Mouse (Mus musculus) gastrocnemius, postnatal 10 days (tissue): ENCODE measurements around the gene Fam98b. TPM values are rescaled to one million over a fixed set of nuclear protein-coding genes. Genes with fewer than 3 reads are reported as not detected.

Experiments used
- DNase-seq: peaks from one replicate; pipeline ENCODE4 v3.0.0; 2021; ENCODE audit warnings: mixed read lengths
- long read RNA-seq, 2 experiments: library from polyadenylated mRNA; stranded (forward); transcript quantifications; one replicate each; pipeline ENCODE4 v2.0.0; 2021
- total RNA-seq, 2 experiments: library from RNA; stranded (reverse); gene quantifications; 2 replicates each; pipeline ENCODE4 v1.2.3; 2021

Fam98b gene
- 10 to 100 TPM; 22.2 to 23.8 TPM for total RNA-seq
- long read RNA-seq, experiment 1, partial matches to known transcripts = 1 of 1 reads
- long read RNA-seq, experiment 1, other reads (novel, unspliced or antisense) = 0 of 1 reads
- long read RNA-seq, experiment 2, partial matches to known transcripts = 1 of 1 reads
- long read RNA-seq, experiment 2, other reads (novel, unspliced or antisense) = 0 of 1 reads

DNA sequence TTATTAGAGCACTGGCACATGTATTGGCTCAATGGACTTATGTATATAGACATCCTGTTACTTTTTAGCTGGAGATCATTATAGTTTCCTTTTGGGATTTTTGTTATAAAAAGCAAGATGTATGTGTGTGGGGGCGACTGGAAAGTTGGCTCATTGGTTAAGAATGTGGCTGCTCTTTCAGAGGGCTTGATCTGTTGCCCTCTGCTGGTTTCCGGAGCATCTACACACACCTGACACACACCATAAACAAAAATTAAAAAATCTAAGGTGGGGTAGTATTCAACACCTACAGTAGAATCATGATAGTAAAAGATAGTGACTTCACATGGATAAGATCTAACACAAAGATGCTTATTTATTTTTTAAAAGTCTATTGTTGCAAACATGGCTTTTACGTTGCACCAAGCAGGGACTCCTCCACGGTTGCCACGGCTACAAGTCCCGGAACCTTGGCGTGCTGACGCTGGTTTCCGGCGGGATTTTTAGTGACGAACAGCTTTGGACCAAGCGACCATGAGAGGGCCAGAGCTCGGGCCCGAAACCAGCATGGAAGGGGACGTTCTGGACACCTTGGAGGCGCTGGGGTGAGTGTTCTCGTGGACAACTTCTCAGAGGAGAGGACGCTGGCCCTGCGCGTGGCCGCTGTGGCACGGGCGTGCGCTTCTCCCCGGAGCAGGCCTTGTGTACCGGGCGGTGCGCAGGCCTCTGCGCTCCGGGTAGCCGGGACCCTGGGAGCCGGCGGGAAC is at the start of gene Fam98b:
TSS of gene Fam98b (plus strand) at position 485 of the 746 bp plus-strand sequence.
- peak; percentile 86 for DNase-seq

DNA sequence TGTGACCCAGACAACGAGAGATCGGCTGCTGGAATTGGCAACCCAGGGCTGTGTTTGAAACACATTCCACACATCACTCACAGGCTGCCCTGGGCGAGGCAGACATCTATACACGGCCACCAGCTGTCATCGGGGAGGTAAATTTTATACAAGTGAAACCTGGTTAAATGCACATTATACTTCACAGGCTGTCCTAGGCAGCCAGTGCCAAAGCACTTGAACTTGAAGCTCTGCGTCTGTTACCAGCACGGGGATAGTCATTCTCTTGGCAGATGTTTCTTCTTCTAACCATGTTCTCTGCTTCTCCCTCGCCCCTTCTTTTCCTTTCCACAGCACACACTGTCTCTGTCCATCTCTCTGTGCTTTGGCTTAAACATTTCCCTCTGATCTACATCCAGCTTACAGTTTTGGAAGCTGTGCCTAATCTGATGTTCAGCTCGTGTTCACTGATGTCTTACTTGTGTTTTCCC is 48.6 kb upstream of the Fam98b start:
- no peak for DNase-seq

DNA sequence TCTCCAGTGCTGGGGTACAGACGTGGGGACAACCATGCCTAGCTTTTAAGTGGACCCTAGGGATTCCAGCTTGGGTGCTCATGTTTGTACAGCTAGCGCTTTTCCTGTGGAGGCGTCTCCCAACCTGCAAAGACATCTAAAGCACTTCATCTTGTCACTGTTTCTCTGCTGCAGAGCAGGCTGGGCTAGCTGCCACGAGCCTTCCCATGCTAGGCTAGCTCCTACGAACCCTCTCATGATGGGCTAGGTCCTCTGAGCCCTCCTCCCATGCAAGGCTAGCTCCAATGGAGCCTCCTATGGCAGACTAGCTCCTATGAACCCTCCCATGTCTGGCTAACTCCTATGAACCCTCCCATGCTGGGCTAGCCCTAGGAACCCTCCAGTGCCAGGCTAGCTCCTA is 46.2 kb upstream of the Fam98b start:
- no peak for DNase-seq

DNA sequence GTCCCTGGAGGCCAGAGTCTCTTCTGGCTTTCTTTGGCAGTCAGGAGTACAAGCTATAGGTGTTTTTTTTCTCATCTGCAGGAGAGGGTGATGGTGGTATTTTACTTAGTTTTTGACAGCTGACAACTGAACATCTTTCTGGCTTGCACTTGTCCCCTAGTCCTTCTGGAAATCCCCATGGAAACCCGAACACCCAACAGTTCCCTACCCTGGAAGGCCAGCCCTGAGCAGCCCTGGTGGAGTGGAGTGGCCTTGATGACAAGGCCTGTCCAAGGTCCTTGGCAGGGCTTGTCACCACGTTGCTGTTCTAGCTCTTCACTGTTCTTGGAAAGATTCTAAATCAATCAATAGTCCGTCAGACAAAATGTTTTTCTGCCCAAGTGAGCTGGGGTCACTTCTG is 45.0 kb upstream of the Fam98b start:
- DNase-seq = no peak

DNA sequence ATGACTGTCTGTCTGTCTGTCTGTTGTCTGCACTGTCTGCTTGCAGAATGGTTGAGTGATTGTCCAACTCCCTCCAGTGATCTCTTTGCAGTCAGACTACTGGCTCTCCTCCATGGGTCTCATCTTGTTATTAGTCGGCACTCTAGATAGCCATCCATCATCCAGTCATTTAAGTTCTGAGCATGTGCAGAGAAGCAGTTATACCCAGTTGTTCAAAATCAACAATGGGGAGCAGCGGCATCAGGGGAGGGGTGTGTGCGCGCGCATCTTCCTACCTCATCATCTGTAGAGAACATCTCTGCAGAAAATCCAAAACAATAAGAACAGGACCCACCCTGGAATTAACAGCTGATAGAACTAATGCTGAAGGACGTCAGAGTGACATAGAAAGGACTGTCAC is 44.5 kb upstream of the Fam98b start:
- no peak for DNase-seq

DNA sequence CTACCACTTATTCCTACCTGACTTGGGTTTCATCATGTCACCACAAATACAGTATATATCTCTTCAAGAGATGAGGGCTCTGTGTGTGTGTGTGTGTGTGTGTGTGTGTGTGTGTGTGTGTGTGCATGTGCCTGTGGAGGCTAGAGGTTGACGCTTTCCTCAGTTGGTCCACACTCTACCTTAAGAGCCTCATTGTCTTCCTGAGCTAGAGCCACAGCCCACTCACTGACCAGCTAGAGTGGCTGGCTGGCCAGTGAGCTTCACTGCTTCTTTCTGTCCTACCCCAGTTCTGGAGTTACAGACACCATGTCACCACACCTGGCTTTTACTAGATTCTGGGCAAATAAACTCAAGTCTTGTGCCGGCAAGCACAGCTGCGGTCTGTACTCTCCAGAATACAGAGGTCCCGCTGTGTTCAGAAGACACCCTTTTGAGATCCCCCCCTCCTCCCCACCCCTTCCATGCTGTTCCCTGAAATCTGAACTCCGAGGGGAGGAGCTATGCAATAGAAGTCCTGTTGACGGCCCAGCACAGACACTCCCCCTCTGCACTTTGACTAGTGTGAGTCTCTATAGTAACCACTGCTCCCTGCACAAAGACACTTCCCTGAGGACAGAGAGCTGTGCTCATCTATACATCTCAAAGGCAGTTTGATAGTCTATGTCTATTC is 39.0 kb upstream of the Fam98b start:
- no peak for DNase-seq

DNA sequence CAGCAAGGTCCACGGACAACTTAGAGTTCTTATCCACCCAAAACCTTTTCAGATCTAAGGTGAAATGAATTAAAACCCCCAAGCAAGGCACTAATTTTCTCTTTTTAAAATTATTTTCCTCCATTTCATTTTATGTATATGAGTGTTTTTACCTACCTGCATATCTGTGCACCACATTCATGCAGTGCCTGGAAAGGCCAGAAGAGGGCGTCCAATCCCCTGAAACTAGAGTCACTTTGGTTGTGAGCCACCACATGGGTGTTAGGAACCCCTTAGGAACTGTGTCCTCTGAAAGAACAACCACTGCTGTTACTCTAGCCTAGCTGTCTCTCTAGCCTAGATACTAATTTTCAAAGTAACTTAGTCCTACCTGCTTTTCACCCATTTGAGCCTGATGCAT is 33.4 kb upstream of the Fam98b start:
- no peak for DNase-seq

DNA sequence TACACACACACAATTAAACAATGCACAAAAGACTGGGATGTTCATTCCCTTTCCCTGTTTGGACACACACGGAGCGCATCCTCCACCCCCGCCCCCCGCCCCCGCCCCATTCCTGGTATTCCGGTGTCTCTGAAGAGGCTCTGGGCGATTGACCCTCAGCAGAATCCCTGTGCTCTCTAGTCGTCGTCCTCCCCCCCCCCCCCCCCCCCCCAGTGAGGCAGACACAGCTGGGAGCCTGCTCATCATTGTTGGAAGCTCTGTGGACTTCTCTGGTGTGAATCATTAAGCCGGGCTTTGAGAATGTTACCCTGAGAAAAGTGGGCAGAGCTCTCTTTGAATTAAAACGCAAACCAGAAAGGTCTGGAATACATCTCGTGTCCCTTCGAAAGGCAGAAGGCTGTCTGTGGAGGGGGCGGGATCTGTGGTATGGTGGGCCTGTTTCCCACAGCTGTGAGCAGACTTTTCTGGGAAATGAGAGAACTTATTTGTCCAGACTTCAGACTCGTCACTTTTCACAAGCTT is 31.8 kb upstream of the Fam98b start:
- no peak for DNase-seq

DNA sequence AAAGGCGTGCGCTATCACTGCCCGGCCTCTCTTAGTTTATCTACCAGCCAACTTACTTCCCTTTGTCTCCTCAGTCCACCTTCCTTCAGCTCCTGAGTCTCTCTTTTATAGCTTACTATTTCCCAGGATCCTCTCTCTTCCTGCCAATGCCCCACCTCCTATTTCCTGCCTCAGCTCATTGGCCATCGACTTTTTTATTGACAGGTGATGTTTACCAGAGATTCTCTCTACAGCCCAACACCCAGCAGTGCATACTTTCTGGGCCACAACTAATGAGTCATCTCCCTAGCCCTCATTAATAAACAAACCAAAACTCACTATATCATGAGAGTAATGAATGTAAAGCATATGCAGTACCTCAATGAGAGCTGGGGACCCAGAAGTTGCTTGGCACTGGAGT is 30.0 kb upstream of the Fam98b start:
- DNase-seq = no peak

DNA sequence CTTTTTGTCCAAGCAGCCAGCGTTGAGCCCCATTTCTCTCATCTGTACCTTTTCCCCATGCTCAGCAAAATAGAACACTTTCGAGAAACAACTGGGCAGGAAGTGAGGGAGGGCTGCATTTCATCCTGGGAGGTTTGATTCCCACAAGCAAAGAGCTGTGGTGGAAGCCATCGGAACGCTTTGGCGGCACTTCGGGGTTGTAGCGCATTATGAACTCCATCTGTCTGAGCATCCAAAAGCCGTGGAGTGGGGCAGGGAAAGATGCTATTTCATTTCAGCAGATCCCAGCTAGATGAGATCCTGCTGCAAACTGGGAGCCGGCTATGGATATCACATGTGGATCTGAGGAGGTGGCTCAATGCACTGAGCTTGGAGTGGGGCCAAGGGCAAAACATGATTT is 26.9 kb upstream of the Fam98b start:
- DNase-seq = no peak

DNA sequence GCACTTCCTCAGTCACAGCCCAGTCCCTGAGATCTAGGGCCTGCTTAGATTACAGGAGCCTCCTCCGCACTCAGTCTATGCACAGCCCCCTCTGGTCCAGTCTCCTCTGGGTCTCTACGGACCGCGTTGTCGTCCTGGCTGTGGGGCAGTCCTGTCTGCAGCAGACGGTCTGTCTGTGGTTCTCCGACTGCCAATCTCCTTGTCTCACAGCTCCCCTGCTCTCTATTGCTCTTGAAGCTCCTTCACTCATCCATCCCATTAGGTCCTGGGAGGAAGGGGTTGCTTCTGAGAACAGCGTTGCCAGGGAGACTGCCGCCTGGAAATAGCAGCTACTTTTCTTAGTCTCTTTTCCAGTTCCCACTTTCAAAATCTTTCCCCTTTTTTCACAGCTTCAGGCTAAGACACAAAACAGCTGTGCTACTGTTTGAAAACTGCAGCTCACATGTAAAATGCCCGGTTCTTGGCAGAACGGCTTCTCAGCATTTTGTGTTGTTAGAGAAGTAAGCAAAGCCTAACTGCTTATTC is 20.9 kb upstream of the Fam98b start:
- DNase-seq = no peak

DNA sequence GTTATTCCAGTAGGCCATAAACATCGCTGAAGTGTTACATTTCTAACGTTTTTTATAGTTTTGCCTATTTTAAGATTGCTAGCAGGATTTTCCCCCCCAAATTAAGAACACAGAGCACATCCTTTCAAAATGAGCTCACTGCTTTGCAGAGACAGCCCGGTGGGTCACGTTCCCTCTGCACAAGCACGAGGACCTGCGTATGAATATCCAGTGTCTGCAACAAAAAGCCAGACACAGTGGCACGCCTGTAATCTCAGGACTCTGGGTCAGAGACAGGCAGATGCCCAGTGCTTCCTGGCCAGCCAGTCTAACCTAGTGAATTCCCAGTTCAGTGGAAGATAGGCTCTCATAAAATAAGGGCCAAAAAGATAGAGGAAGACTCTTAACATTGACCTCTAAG is 19.3 kb upstream of the Fam98b start:
- no peak for DNase-seq

DNA sequence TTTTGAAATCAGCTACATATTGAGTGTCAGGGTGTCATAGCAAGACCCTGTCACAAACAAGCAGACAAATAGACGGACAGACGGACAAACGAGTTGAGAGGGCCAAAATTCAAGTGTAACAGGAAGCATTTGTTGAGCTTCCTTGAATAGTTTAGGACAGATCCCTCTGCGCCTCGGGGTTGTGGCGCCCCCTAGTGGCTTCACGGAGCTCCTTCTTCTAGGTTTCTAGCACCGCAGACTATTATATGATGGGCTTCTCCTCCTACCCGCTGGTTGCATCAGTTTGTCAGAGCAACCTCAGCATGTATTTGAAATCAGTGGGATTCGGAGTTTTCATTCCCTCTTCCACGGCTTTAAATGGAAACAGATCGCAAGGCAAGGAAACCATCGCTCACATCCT is 18.3 kb upstream of the Fam98b start:
- peak; percentile 94 for DNase-seq

DNA sequence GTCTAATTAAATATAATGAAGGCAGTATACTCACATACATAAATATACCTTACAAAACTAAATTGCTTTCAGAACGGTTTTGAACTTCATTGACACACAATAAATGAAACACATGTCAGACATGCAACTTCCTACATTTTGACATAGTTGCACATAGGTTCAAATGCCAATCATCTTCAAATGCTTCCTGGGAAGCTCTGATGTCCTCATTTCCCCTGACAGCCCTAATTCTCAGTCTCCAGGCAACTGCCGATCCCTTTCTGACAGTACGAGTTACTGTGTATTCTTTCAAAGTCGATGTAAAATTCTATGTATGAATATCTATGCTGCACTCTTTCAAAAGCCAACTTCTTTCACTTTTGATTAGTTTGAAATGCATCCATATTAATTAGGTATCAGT is 7.6 kb upstream of the Fam98b start:
- no peak for DNase-seq

DNA sequence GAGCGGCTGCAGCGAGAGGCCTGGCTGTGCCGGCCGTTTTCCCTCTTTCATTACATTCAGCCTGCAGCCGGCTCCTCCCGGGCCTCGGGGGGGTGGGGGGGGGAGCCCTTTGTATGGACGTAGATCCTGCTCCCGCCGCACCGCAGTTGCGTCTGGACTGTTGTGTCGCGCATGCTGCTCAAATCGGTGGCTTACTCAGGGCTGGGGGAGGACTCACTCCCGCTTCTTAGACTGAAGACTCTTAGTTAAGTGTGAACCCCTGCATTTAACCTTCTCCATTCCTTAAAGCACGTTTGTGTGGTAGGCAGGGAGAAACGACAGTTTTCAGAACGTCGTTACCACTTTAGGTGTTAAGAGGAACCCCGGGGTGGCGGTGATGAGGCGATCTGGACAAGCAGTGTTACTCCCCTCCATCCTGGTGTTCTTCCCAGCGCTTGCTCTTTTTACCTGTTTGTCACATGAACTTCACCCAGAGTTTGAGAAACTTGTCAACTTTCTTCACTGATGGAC is 517 bp downstream of the Fam98b start:
- no peak for DNase-seq

DNA sequence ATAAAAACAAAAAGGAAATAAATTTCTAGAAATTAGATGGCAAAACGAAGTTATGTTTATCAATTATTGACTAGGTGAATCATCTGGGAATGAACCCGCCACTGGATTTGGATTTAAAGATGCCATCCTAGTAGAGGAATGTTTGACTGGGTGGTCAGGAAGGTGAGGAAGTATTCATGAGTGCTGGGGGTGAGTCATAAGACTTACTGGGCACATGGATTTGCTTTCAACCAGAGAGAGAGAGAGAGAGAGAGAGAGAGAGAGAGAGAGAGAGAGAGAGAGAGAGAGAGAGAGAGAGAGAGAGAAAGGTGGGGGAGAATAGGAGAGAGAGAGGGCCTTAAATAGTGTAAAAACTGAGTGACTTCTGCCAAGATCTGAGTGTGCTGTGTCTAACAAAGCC is 5.9 kb downstream of the Fam98b start:
- DNase-seq = no peak

DNA sequence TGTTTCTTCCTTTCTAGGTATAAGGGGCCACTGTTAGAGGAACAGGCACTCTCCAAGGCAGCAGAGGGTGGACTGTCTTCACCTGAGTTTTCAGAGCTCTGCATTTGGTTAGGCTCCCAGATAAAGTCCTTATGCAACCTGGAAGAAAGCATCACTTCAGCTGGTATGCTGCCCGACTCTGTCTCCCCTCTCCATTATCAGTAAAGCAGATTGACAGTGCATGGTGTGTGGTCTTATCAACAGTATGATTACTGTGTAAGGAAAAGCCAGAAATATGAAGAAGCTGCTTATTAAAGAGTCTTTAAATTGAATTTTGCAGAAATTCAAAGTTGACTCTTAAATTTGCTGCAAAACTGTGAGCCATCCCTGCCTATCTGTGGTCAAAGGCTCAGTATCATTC is 8.1 kb downstream of the Fam98b start:
- no peak for DNase-seq

DNA sequence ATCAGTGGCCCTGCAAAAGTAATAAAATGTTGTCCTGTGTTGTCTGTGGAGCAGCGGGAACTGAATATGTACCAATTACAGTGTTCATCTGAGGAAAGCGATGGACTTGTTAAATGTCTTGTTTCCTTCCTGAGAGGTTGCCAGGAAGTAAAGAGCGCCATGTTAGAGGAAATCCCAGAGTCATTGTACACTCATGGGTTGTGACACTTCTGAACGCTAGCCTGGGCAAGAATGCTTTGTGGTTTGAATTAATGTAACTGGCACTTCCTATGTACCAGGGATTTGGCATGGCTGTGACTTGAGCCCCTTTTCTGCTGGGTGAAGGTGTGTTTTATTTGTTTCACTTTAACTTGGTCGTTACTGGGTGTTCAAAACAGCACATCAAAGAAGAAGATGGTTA is 12.6 kb downstream of the Fam98b start:
- DNase-seq = no peak

DNA sequence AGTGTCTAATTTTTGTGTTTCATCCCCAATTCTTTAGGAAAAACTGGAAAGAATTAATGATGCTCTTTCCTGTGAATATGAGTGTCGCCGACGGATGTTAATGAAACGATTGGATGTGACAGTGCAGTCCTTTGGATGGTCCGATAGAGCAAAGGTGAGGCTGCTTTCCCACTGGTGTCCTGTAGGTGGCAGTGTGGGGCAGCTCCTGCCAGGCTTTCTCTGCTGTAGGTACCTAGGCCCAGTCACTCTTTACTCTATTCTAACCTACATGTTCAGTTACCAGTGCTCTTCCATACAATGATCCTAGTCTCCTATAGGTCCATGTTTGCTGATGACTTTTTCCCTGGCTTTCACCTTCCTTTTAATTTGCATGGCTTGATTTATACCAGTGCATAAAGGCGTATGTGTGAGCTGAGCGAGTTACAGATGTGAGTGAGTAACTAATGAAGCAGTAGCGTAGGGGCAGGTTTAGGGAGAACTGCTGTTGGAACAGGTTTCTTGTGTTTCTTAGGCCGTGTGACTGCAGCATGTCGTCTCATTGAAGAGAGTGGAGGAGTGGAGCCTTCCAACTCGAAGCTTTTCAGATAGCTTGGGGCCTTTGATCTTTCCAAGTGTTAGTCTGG is 14.4 kb downstream of the Fam98b start:
- DNase-seq = peak; percentile 62

DNA sequence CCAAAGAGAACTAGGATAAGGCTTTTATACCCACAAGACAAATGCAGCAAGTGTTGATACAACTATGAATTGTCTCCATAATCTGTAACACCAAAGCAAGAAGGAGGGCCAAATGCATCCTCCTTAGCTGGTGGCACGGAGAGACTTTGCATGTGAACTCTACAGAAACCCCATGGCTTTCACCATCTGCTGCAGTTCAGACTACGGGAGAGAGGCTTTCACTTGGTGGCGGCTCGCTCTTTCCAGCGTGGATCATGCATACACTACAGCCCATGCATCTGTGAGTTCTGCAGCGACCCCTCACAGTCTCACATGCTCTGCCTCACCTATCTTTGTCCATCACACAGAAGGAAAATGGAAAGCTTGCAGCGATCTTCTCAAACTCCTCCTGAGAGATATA is 38.8 kb downstream of the Fam98b start:
- DNase-seq = no peak

DNA sequence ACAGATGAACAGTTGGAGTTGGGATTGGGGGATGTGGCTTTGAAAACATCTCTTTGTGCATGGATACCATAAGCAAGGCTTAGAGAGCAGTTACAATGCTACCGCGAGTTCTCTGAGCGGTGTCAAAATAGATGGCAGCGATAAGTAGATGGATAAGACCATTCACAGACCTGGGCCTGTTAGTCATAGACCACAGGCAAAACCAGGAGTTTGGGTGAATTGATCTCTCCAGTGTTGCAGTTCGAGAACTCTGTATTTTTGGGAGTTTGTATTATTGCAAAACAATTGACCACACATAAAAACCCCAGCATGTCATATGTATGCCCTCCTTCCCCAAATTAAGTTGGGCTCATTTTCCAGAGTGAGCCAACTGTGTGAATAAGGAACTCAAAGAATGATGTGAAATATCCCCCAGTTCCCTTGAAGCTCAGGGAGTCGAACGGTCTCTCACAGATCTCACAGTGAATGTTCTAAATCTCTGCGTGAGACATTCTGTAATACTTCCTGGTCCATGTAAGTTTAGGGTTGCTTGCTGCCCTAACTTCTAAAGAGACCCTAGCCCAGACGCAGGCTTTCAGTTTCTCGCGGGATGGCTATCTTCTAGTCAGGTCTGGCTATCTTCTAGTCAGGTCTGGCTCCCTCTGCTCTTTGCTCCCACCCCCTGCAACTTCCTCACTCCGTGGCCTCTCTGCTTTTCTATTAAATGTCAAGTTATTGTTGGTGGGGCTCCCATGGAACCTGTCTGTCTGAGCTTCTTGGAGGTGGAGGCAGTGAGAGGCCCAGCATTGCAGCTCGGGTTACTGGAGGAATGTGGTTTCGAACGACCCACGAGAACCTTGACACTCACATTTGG is 50.3 kb downstream of the Fam98b start:
- DNase-seq = no peak
